Mouse (Mus musculus): ENCODE data around the gene Thbs3.

- TF ChIP-seq CTCF (IDR thresholded peaks at IDR 0.05) = no peak
- no peak for TF ChIP-seq EP300 (IDR thresholded peaks at IDR 0.05)
Observed at GRCm38 (mm10) chr3:89208736-89209135, 6.2 kb upstream of the Thbs3 start.
